ENCODE assay signal across 8 mouse cellular contexts in the genomic region with DNA sequence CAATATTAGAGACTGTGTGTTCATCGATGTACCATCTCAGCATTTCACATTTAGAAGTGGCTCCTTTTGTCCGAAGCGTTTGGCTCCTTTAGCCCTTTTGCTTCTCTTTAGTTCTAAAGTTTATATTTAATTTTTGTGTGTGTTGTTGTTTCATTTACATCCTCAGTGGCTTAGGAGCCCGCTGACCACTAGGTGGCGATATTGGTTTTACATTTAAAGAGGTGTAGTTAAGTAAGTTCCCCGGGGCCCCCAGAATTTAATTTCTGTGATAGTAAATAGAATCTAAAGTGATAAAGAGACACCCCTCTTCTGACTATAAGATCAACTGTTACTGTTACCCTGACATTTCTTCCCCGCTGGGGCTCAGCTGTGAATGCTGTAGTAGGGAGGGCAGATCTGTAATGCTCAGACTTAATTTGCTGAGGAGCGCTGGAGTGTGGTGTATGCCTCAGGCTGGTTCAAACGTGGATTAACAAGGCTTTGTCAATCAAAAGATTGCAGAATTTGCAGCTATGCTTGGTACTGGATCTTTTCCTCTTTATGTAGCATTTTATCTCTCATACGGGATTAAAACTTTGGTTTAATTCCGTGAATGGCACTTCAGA. TPM values are rescaled to one million over a fixed set of nuclear protein-coding genes. Genes with fewer than 3 reads are reported as not detected.
DNase-seq lines count a peak whose midpoint lies in the region; ATAC-seq and TF ChIP-seq lines count a peak whose summit lies in the region.

No protein-coding gene starts in this region.

- peak overlapping the region; percentile 7 for H3K4me2 ChIP-seq in hindbrain, embryonic 16.5 days (ENCODE audit: low read length)
- H3K4me2 ChIP-seq in limb, embryonic 11.5 days (ENCODE audit: low read depth, severe bottlenecking): no peak overlapping the region
- peak overlapping the region; percentile 31; the same call in 1 of the 2 replicates for H3K4me2 ChIP-seq in neural tube, embryonic 15.5 days

- H3K27me3 ChIP-seq in hindbrain, embryonic 16.5 days (replicated peaks; ENCODE audit: control insufficient read depth, insufficient read depth, low read length): no peaks in the 10 kb centered on the region
- H3K27me3 ChIP-seq in limb, embryonic 11.5 days (ENCODE audit: control insufficient read depth, insufficient read depth, low read length): no peaks in the 10 kb centered on the region
- no peaks in the 10 kb centered on the region for H3K27me3 ChIP-seq in neural tube, embryonic 15.5 days (replicated peaks)

- WGBS in lung, adult 2 months: 52% methylated on average over 11 of the region's 11 CpGs
- WGBS in hindbrain, embryonic 16.5 days: 43% methylated on average over 11 of the region's 11 CpGs
- WGBS in limb, embryonic 11.5 days: 51% methylated on average over 11 of the region's 11 CpGs
- WGBS in neural tube, embryonic 15.5 days: 42% methylated on average over 11 of the region's 11 CpGs

- no peak for TF ChIP-seq CTCF in lung, adult 2 months (IDR thresholded peaks at IDR 0.05; ENCODE audit: insufficient read depth, low read length)

- no peaks in the 10 kb centered on the region for H3K9me3 ChIP-seq in hindbrain, embryonic 16.5 days (ENCODE audit: control insufficient read depth, low read length)
- peaks cover 4% of the 10 kb centered on the region; the same call in 1 of the 2 replicates for H3K9me3 ChIP-seq in limb, embryonic 11.5 days (ENCODE audit: control insufficient read depth, low read length)
- no peaks in the 10 kb centered on the region for H3K9me3 ChIP-seq in neural tube, embryonic 15.5 days (replicated peaks)

- H3K36me3 ChIP-seq in hindbrain, embryonic 16.5 days (ENCODE audit: control insufficient read depth, insufficient read depth, low read length): no peaks in the 10 kb centered on the region
- no peaks in the 10 kb centered on the region for H3K36me3 ChIP-seq in limb, embryonic 11.5 days (ENCODE audit: control insufficient read depth, insufficient read depth, low read length)
- no peaks in the 10 kb centered on the region for H3K36me3 ChIP-seq in neural tube, embryonic 15.5 days

- no peak for TF ChIP-seq POLR2A in lung, adult 2 months (IDR thresholded peaks at IDR 0.05; ENCODE audit: borderline replicate concordance, extremely low read depth, low read depth, low read length)

- no peaks in the 10 kb centered on the region for H3K4me1 ChIP-seq in lung, adult 2 months (ENCODE audit: control insufficient read depth, insufficient read depth, low read length)
- H3K4me1 ChIP-seq in hindbrain, embryonic 16.5 days (ENCODE audit: control insufficient read depth, insufficient read depth, low read depth, low read length): peaks cover 2% of the 10 kb centered on the region
- peaks cover 10% of the 10 kb centered on the region for H3K4me1 ChIP-seq in limb, embryonic 11.5 days (ENCODE audit: control insufficient read depth, insufficient read depth, low read length)
- peaks cover 21% of the 10 kb centered on the region for H3K4me1 ChIP-seq in neural tube, embryonic 15.5 days

- H3K9ac ChIP-seq in hindbrain, embryonic 16.5 days (ENCODE audit: low read depth, low read length): no peak overlapping the region
- no peak overlapping the region for H3K9ac ChIP-seq in limb, embryonic 11.5 days (ENCODE audit: low read length)
- no peak overlapping the region for H3K9ac ChIP-seq in neural tube, embryonic 15.5 days (replicated peaks)

- peak; percentile 4 for DNase-seq in lung, adult 2 months
- DNase-seq in lung, postnatal 25 days (ENCODE audit: low spot score): no peak
- peak; percentile 85 for DNase-seq in brain, adult 2 months (ENCODE audit: low read depth, low spot score)
- DNase-seq in forelimb bud, embryonic 11.5 days (ENCODE audit: low read depth, low spot score): peak; percentile 65
- DNase-seq in limb, embryonic 11.5 days (ENCODE audit: low spot score): peak; percentile 74

- no peak overlapping the region for H3K4me3 ChIP-seq in lung, adult 2 months (replicated peaks; ENCODE audit: extremely low read depth, low read depth, low read length)
- H3K4me3 ChIP-seq in hindbrain, embryonic 16.5 days (ENCODE audit: low read length): no peak overlapping the region
- no peak overlapping the region for H3K4me3 ChIP-seq in limb, embryonic 11.5 days (ENCODE audit: low read depth, low read length)
- H3K4me3 ChIP-seq in neural tube, embryonic 15.5 days (replicated peaks): no peak overlapping the region

- 0 out of 2 replicates have a peak overlapping the region, but pooled peaks have one; percentile 0 for H3K27ac ChIP-seq in hindbrain, embryonic 16.5 days (ENCODE audit: low read depth, low read length)
- no peak overlapping the region for H3K27ac ChIP-seq in limb, embryonic 11.5 days (replicated peaks; ENCODE audit: low read depth, low read length)
- peak overlapping the region; percentile 60; the same call in 1 of the 2 replicates for H3K27ac ChIP-seq in neural tube, embryonic 15.5 days (replicated peaks)

- peak; percentile 83 for ATAC-seq in hindbrain, embryonic 16.5 days
- no peak for ATAC-seq in limb, embryonic 11.5 days (ENCODE audit: insufficient number of reproducible peaks, low FRiP score, low TSS enrichment, low read depth)
- ATAC-seq in neural tube, embryonic 15.5 days (ENCODE audit: low FRiP score): peak; percentile 62; the same call in 1 of the 2 replicates
- no peak for ATAC-seq in inflammation-experienced regulatory T-cells, adult 6 months

RNA-seq across cellular contexts. Expression of a gene that starts 35.2 kb away (rescaled TPM):
- 3.9 and 5.1 TPM in 2 replicates for polyA plus RNA-seq in lung, adult 2 months (2012; rRNA removed)
- 13.8 and 16.0 TPM in 2 replicates for polyA plus RNA-seq in hindbrain, embryonic 16.5 days (2015; fragmentation: Nextera tagmentation; extraction: Ambion mirVana)
- polyA plus RNA-seq in limb, embryonic 11.5 days (2014; fragmentation: Nextera tagmentation; extraction: Ambion mirVana): 22.4 and 23.0 TPM in 2 replicates
- 13.9 and 14.6 TPM in 2 replicates for polyA plus RNA-seq in neural tube, embryonic 15.5 days (2015; fragmentation: Nextera tagmentation; extraction: Ambion mirVana)
- 1 to 10 TPM; 1.7 to 3.8 (median 2.8) TPM for polyA plus RNA-seq in inflammation-experienced regulatory T-cells, adult 6 months (2017; shearing (Covaris generic))

Comparison
In these comparisons a context has a peak if more than half of its experiments do, and no peak if none do; other contexts are left out.
1. ATAC-seq: peak in hindbrain, embryonic 16.5 days (single experiment) and neural tube, embryonic 15.5 days (single experiment); none in limb, embryonic 11.5 days (single experiment) and inflammation-experienced regulatory T-cells, adult 6 months (single experiment).